Mouse (Mus musculus) CD4-positive helper T cell, adult 2 months (primary cell): ENCODE data around the gene Mipol1.

ENCODE experiments used
- DNase-seq: peaks from one replicate; pipeline ENCODE4 v3.0.0-alpha.2; 2012; ENCODE audit warnings: low read depth, missing footprints, low spot score

Gene Mipol1

DNA sequence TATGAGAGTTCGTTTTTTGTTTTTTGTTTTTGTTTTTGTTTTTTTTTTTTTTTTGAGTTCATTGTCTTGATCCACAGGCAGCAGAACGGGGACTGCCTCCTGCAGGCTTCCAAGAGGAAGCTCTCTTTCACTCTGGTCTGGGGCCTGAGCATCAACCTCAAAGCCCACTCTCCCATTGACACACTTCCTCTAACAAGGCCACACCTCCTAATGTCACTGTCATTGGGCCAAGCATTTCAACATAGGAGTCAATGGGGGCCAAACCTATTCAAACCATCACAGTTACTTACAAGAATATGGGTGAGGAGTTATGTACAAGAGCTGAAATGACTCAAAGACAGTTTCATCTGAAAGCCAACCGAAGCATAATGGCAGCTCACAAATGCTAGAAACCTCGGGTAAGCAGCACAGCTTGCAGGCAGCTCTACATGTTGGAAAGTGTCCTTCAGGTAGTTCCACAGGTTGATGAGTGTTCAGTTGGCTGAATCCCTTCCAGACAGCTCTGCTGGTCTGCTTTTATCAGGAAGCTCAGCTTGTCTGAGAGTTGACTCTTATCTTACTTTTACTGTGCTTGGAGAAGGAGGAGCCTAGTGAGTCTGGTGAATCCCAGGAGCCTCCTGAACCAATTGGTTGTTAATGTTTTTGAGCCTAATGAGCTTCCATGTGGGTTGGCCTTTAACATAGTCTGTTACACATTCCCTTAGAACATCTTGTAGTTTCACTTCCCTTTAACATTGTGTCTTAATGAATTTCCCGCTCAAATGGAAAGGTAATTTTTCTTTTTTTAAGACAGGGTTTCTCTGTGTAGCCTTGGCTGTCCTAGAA, 13.7 kb downstream of the Mipol1 start:
- DNase-seq: no peak

DNA sequence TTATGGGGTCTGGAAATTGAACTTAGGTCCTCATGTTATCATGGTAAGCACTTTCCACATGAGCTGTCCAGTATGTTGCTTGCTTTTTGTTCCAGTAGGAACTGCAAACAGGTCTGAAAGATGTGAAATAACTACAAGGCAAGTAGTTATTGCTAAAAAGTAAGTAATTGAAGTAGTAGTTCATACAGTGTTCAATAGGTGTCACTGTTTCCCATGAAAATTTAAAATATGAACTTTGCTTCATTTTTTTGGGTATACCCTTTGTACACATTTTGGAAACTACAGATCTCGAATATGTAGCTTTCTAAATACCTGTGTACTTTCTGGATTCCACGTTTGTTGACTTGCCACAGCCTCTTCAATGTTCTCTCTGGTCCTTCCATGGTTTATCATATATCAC, 28.3 kb downstream of the Mipol1 start:
- no peak for DNase-seq

GRCm38 (mm10) chr12:57275456-57275855, 45.2 kb downstream of the Mipol1 start:
- no peak for DNase-seq

DNA sequence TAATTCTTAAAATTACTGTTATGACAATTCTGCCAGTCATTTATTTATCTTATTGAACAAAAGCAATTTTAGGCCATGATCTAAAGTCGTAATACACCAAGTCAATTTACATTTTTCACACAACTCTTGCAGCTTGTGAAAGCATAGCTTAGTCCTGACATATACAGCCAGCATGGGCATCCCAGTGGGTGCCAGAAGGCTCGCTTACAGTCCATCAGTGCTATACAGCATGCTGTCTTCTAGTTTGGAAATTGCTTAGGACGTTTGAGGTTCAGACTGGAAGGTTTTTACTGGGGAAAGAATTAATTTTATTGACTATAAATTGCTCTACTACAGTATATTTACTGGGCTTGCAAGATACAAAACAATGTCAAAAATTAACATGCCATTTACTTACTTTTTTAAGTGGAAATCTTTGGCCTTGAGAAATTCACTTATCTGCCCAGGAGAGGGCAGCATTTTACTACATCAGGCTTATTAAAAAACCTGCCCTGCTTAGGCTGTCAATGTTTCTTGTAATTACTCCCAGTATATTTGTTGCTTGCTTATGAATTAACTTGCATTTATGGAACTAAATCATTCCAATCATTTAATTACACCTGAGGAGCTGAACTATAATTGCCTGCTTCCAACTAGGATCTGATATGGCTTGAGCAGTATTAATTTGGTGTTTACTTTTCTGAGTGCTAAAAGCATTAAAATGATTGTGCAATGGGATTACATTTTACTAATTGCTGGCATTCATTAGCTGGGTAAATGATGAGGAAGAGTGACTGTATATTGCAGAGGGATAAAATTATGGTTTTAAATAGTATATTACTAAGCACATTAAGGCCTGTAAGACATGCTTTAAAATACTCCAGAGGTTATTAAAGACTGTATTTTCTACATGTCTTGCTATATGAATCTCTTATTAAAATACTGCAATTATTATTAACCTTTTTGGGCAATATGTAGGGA, 51.2 kb downstream of the Mipol1 start:
- peak; percentile 13 for DNase-seq

GRCm38 (mm10) chr12:57285303-57286059, 55.3 kb downstream of the Mipol1 start:
- no peak for DNase-seq

GRCm38 (mm10) chr12:57307337-57307736, 77.1 kb downstream of the Mipol1 start:
- DNase-seq: no peak

DNA sequence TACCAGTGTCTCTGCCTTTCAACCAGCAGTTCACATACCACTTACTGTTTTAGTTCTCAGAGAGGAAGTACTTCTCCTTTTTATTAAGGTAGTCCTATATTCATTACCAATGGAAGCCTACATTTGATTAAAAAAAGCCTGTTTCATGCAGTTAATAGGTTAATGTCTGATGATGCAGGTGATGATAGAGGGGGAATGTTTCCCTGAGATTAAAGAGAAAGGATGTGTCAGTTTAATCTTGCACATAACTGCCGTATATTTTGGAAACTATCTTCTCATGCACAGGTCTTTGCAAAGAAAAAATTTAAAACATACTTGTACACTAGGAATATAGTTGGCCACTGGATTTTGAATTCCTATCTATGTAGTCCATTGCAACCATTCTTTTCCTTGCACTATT, 77.5 kb downstream of the Mipol1 start:
- no peak for DNase-seq

- no peak for DNase-seq
Measured at GRCm38 (mm10) chr12:57339053-57339452, 108.8 kb downstream of the Mipol1 start.

DNA sequence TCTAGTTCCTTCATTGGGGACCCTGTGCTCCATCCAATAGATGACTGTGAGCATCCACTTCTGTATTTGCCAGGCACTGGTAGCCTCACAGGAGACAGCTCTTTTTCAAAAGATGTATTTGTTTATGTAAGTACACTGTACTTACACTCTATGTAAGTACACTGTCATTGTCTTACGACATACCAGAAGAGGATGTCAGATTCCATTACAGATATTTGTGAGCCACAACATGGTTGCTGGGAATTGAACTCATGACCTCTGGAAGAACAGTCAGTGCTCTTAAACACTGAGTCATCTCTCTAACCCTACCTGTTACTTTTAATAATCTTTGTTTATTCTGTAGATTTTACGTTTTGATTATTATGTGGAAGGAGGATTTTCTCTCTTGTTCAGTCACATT, 109.9 kb downstream of the Mipol1 start:
- DNase-seq: no peak

GRCm38 (mm10) chr12:57362732-57363131, 132.5 kb downstream of the Mipol1 start:
- no peak for DNase-seq

GRCm38 (mm10) chr12:57364027-57364426, 133.8 kb downstream of the Mipol1 start:
- DNase-seq: no peak

- DNase-seq: no peak
Measured at GRCm38 (mm10) chr12:57371790-57372547, 141.7 kb downstream of the Mipol1 start.

GRCm38 (mm10) chr12:57382797-57383196, 152.6 kb downstream of the Mipol1 start:
- DNase-seq: no peak

- DNase-seq: no peak
Measured at GRCm38 (mm10) chr12:57387588-57388292, 157.5 kb downstream of the Mipol1 start.

- no peak for DNase-seq
Measured at GRCm38 (mm10) chr12:57399547-57399946, 169.3 kb downstream of the Mipol1 start.

GRCm38 (mm10) chr12:57400186-57400585, 170.0 kb downstream of the Mipol1 start:
- DNase-seq: no peak

DNA sequence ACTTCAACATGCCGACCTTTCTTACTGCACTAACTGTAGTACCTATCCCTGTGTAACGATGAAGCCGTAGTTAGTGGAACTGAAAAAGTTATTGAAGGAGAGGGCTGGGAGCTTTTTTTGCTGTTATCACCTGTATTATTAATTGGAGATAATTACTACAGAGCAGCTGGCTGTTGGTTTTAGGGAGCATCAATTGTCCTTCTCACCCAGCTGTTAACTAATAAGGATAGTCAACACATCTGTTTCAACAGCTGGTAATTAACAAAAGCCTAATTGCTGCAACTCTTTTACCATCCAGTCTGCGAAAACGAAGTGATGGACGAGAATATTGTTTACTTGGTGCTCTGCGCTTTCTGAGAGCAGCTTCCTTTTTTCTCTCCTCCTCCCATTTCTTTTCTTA, 170.9 kb downstream of the Mipol1 start:
- DNase-seq: no peak

DNA sequence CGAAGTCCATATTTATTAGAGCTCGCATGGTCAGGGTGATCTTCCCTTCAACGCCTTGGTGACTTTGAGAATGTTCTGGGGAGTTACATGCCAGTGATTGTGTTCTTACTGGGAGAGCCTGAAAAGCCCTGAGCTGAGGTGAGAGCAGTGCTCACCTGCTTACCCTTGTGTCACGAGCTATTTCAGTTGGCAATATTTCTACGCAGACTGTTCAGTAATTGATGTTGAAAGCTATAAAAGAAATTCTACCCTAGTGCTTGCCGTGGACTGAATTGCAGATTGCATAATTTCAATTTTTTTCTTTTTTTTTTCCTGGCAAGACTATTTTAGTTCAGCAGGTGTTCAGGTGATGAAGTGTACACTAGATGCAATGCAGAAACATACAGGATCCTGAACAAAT, 172.1 kb downstream of the Mipol1 start:
- DNase-seq: no peak

DNA sequence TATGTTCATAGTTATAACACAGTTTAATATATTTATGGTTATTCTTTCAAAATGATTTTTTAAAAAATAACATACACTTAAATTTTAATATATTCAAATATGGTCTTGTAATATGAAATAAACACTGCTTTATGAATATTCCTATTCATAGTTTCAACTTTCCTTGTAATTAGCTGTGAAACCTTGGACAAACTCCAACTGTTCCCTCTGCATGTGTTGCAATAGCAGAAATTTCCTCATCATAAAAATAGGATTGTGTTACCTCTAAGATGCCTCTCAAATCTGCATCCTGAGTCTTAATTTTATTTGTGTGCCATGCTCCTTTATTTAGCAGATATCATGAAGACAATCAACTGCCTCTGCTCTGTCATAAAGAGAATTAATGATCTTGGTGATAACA, 179.7 kb downstream of the Mipol1 start:
- DNase-seq: no peak

- DNase-seq: no peak
Measured at GRCm38 (mm10) chr12:57413833-57414232, 183.6 kb downstream of the Mipol1 start.
